Mouse (Mus musculus) embryonic facial prominence, embryonic 11.5 days (tissue): ENCODE measurements at regions not wholly inside any gene's neighbourhood (a gene's known extent, or its start where the extent isn't known, plus 50 kb on each side); places are given as distances from the start of the nearest gene placed in this dataset.

Experiments
- ATAC-seq: fragments of 200-750 bp; cut with Nextera tagmentation; replicated peaks from 2 replicates; pipeline ENCODE4 v1.8.0; 2017; ENCODE audit warnings: low read depth; ENCODE audit not compliant: insufficient number of reproducible peaks, low FRiP score, low TSS enrichment
- DNase-seq: peaks from one replicate; pipeline ENCODE4 v3.0.0-alpha.2; 2015; ENCODE audit warnings: low spot score
- H3K27ac ChIP-seq: fragments of 300-500 bp; sonication (generic); replicated peaks from 2 replicates; pipeline ENCODE4 v1.5.1; 2014; ENCODE audit warnings: mild to moderate bottlenecking, low read depth, low read length, control low read depth
- H3K27me3 ChIP-seq: fragments of 300-500 bp; sonication (generic); 2 replicates; pipeline ENCODE4 v1.6.1; 2014; ENCODE audit warnings: mild to moderate bottlenecking, low read length, moderate library complexity, mixed read lengths; ENCODE audit not compliant: control insufficient read depth, insufficient read depth
- H3K36me3 ChIP-seq: fragments of 300-500 bp; sonication (generic); replicated peaks from 2 replicates; pipeline ENCODE4 v1.6.1; 2014; ENCODE audit warnings: low read depth, mild to moderate bottlenecking, low read length, moderate library complexity, mixed read lengths; ENCODE audit not compliant: control insufficient read depth, insufficient read depth
- H3K4me1 ChIP-seq: fragments of 300-500 bp; sonication (generic); 2 replicates; pipeline ENCODE4 v1.6.1; 2014; ENCODE audit warnings: low read length, mixed read lengths; ENCODE audit not compliant: control insufficient read depth, insufficient read depth
- H3K4me2 ChIP-seq: fragments of 300-500 bp; sonication (generic); 2 replicates; pipeline ENCODE4 v1.6.1; 2014; ENCODE audit warnings: low read depth, mild to moderate bottlenecking, control low read depth, low read length, moderate library complexity
- H3K4me3 ChIP-seq: fragments of 300-500 bp; sonication (generic); 2 replicates; pipeline ENCODE4 v1.5.1; 2014; ENCODE audit warnings: low read depth, low read length, control low read depth
- H3K9ac ChIP-seq: fragments of 300-500 bp; sonication (generic); replicated peaks from 2 replicates; pipeline ENCODE4 v1.6.1; 2014; ENCODE audit warnings: mild to moderate bottlenecking, control low read depth, low read length
- H3K9me3 ChIP-seq: fragments of 300-500 bp; sonication (generic); replicated peaks from 2 replicates; pipeline ENCODE4 v1.6.1; 2016; ENCODE audit warnings: mild to moderate bottlenecking, low read length, inconsistent platforms, mixed read lengths; ENCODE audit not compliant: control insufficient read depth
- WGBS: fragments of 180-500 bp; shearing (Covaris S2); extraction: QIAGEN DNeasy Blood & Tissue Kit; methylation state at CpG from one replicate; pipeline ENCODE4 v1.1.7; 2014; 5-methylcytosine and 5-hydroxymethylcytosine counted together

GRCm38 (mm10) chr3:52784476-52784875 is 232.6 kb downstream of the Cog6 start:
- no peaks in the 10 kb centered on the region for H3K4me1 ChIP-seq
- DNase-seq: no peak
- WGBS: 68% methylated on average over 7 of the region's 7 CpGs
- no peak overlapping the region for H3K4me2 ChIP-seq
- H3K36me3 ChIP-seq: no peaks in the 10 kb centered on the region
- no peak for ATAC-seq
- H3K9me3 ChIP-seq: no peaks in the 10 kb centered on the region
- H3K9ac ChIP-seq: no peak overlapping the region
- H3K4me3 ChIP-seq: no peak overlapping the region
- H3K27ac ChIP-seq: no peak overlapping the region
- no peaks in the 10 kb centered on the region for H3K27me3 ChIP-seq

- Histone ChIP-seq H3K36me3 (no peaks in the 10 kb centered on the region), H3K4me1 (no peaks in the 10 kb centered on the region), H3K9me3 (no peaks in the 10 kb centered on the region), H3K4me3 (no peak overlapping the region), H3K9ac (no peak overlapping the region), H3K4me2 (no peak overlapping the region), H3K27ac (no peak overlapping the region), H3K27me3 (no peaks in the 10 kb centered on the region)
- 85% methylated on average over 5 of the region's 5 CpGs for WGBS
- DNase-seq: no peak
- no peak for ATAC-seq
Measured at GRCm38 (mm10) chr3:52782576-52782975, 234.5 kb downstream of the Cog6 start.

GRCm38 (mm10) chr3:52781521-52781920 is 235.5 kb downstream of the Cog6 start:
- H3K9me3 ChIP-seq: no peaks in the 10 kb centered on the region
- H3K9ac ChIP-seq: no peak overlapping the region
- DNase-seq: no peak
- WGBS: 85% methylated on average over 3 of the region's 3 CpGs
- no peaks in the 10 kb centered on the region for H3K27me3 ChIP-seq
- no peaks in the 10 kb centered on the region for H3K36me3 ChIP-seq
- H3K4me3 ChIP-seq: no peak overlapping the region
- no peak for ATAC-seq
- no peak overlapping the region for H3K4me2 ChIP-seq
- H3K4me1 ChIP-seq: no peaks in the 10 kb centered on the region
- no peak overlapping the region for H3K27ac ChIP-seq

GRCm38 (mm10) chr3:52780356-52780755 is 236.7 kb downstream of the Cog6 start:
- peak; percentile 37 for DNase-seq
- 72% methylated on average over 8 of the region's 8 CpGs for WGBS

GRCm38 (mm10) chr3:52775875-52776274 is 241.2 kb downstream of the Cog6 start:
- H3K9ac ChIP-seq: no peak overlapping the region
- no peak overlapping the region for H3K27ac ChIP-seq
- ATAC-seq: no peak
- H3K4me3 ChIP-seq: no peak overlapping the region
- no peaks in the 10 kb centered on the region for H3K36me3 ChIP-seq
- 83% methylated on average over 4 of the region's 4 CpGs for WGBS
- no peaks in the 10 kb centered on the region for H3K9me3 ChIP-seq
- H3K4me2 ChIP-seq: no peak overlapping the region
- no peak for DNase-seq
- H3K4me1 ChIP-seq: no peaks in the 10 kb centered on the region
- no peaks in the 10 kb centered on the region for H3K27me3 ChIP-seq

More at GRCm38 (mm10) chr3:52780356-52780755, 236.7 kb downstream of the Cog6 start:
- H3K4me3 ChIP-seq: no peak overlapping the region
- no peaks in the 10 kb centered on the region for H3K4me1 ChIP-seq
- no peak overlapping the region for H3K4me2 ChIP-seq
- no peaks in the 10 kb centered on the region for H3K9me3 ChIP-seq
- ATAC-seq: no peak
- no peaks in the 10 kb centered on the region for H3K36me3 ChIP-seq
- H3K27me3 ChIP-seq: no peaks in the 10 kb centered on the region
- no peak overlapping the region for H3K27ac ChIP-seq
- H3K9ac ChIP-seq: no peak overlapping the region

- Histone ChIP-seq H3K9ac (no peak overlapping the region), H3K4me2 (no peak overlapping the region), H3K4me1 (no peaks in the 10 kb centered on the region), H3K4me3 (no peak overlapping the region), H3K36me3 (no peaks in the 10 kb centered on the region), H3K9me3 (no peaks in the 10 kb centered on the region), H3K27ac (no peak overlapping the region), H3K27me3 (no peaks in the 10 kb centered on the region)
- DNase-seq: no peak
- 71% methylated on average over 7 of the region's 7 CpGs for WGBS
- no peak for ATAC-seq
Measured at GRCm38 (mm10) chr3:52775156-52775555, 241.9 kb downstream of the Cog6 start.

GRCm38 (mm10) chr3:52774734-52775133 is 242.3 kb downstream of the Cog6 start:
- no peaks in the 10 kb centered on the region for H3K4me1 ChIP-seq
- DNase-seq (no peak), ATAC-seq (no peak)
- H3K9me3 ChIP-seq: no peaks in the 10 kb centered on the region
- no peak overlapping the region for H3K4me2 ChIP-seq
- H3K4me3 ChIP-seq: no peak overlapping the region
- 88% methylated on average over 6 of the region's 6 CpGs for WGBS
- H3K27ac ChIP-seq: no peak overlapping the region
- H3K36me3 ChIP-seq: no peaks in the 10 kb centered on the region
- no peak overlapping the region for H3K9ac ChIP-seq
- H3K27me3 ChIP-seq: no peaks in the 10 kb centered on the region

- Histone ChIP-seq H3K9me3 (no peaks in the 10 kb centered on the region), H3K4me3 (no peak overlapping the region), H3K27ac (no peak overlapping the region), H3K27me3 (no peaks in the 10 kb centered on the region), H3K4me2 (no peak overlapping the region), H3K9ac (no peak overlapping the region), H3K36me3 (no peaks in the 10 kb centered on the region), H3K4me1 (no peaks in the 10 kb centered on the region)
- 69% methylated on average over 10 of the region's 10 CpGs for WGBS
- ATAC-seq (no peak), DNase-seq (no peak)
Measured at GRCm38 (mm10) chr3:52767276-52767675, 249.8 kb downstream of the Cog6 start.
